Mouse (Mus musculus) kidney, adult 2 months (tissue): Measurements from ENCODE around the gene Astl. TPM values are rescaled to one million over a fixed set of nuclear protein-coding genes. Genes with fewer than 3 reads are reported as not detected.

Experiments used
- DNase-seq: peaks from one replicate; pipeline ENCODE4 v3.0.0; 2021
- H3K27ac ChIP-seq: fragments of 200-500 bp; 2 replicates; pipeline ENCODE4 v1.5.1; 2012; ENCODE audit warnings: low read depth, low read length, control low read depth, inconsistent platforms; ENCODE audit not compliant: insufficient read depth
- H3K27me3 ChIP-seq: fragments of 200-500 bp; replicated peaks from 2 replicates; pipeline ENCODE4 v1.6.1; 2012; ENCODE audit warnings: mild to moderate bottlenecking, moderate library complexity, low read length, inconsistent platforms; ENCODE audit not compliant: control insufficient read depth, insufficient read depth
- H3K36me3 ChIP-seq: fragments of 200-500 bp; 2 replicates; pipeline ENCODE4 v1.6.1; 2012; ENCODE audit warnings: mild to moderate bottlenecking, moderate library complexity, low read length, inconsistent platforms; ENCODE audit not compliant: control insufficient read depth, insufficient read depth
- H3K4me1 ChIP-seq: fragments of 200-500 bp; 2 replicates; pipeline ENCODE4 v1.6.1; 2011; ENCODE audit warnings: low read length; ENCODE audit not compliant: control insufficient read depth, insufficient read depth
- H3K4me3 ChIP-seq: fragments of 200-500 bp; 2 replicates; pipeline ENCODE4 v1.5.1; 2011; ENCODE audit warnings: mild to moderate bottlenecking, low read depth, low read length, control low read depth; ENCODE audit not compliant: insufficient read depth
- CTCF ChIP-seq: fragments of 200-500 bp; conservative IDR thresholded peaks from 2 replicates; pipeline ENCODE4 v1.5.1; 2011; ENCODE audit warnings: low read depth, mild to moderate bottlenecking, control low read depth, low read length, moderate library complexity, mixed read lengths; ENCODE audit not compliant: insufficient read depth, insufficient read length
- POLR2A ChIP-seq: fragments of 200-500 bp; IDR thresholded peaks from one replicate; pipeline ENCODE4 v1.6.1; 2011; ENCODE audit warnings: low read depth, low read length, control low read depth
- WGBS: fragments of 180-500 bp; shearing (Covaris S2); methylation state at CpG from one replicate; pipeline ENCODE4 v1.1.7; 2018; 5-methylcytosine and 5-hydroxymethylcytosine counted together
- polyA plus RNA-seq: library from polyadenylated mRNA; depleted of rRNA; stranded (reverse); fragments of >200 nt; gene quantifications from 2 replicates; pipeline ENCODE4 v1.2.3, GENCODE M21; 2012

Gene Astl
- polyA plus RNA-seq, 1 experiment: not detected

- TF ChIP-seq POLR2A (no peak), CTCF (0 out of 2 replicates have a peak, but pooled peaks have one; percentile 18)
- DNase-seq: no peak
- Histone ChIP-seq H3K27ac (no peak overlapping the region), H3K4me3 (no peak overlapping the region), H3K27me3 (no peaks in the 10 kb centered on the region), H3K36me3 (no peaks in the 10 kb centered on the region), H3K4me1 (no peaks in the 10 kb centered on the region)
Observed at GRCm38 (mm10) chr2:127306123-127306522, 32.3 kb upstream of the Astl start.

- Histone ChIP-seq H3K4me3 (no peak overlapping the region), H3K36me3 (no peaks in the 10 kb centered on the region), H3K4me1 (no peaks in the 10 kb centered on the region), H3K27ac (no peak overlapping the region), H3K27me3 (no peaks in the 10 kb centered on the region)
- no peak for DNase-seq
- 58% methylated on average over 3 of the region's 3 CpGs for WGBS
- TF ChIP-seq CTCF (no peak), POLR2A (no peak)
Observed at GRCm38 (mm10) chr2:127307179-127307578, 31.3 kb upstream of the Astl start.

GRCm38 (mm10) chr2:127308660-127309059 is 29.8 kb upstream of the Astl start:
- no peaks in the 10 kb centered on the region for H3K4me1 ChIP-seq
- no peaks in the 10 kb centered on the region for H3K36me3 ChIP-seq
- DNase-seq: peak; percentile 25
- H3K27me3 ChIP-seq: no peaks in the 10 kb centered on the region
- H3K4me3 ChIP-seq: no peak overlapping the region
- WGBS: 90% methylated on average over 2 of the region's 2 CpGs
- TF ChIP-seq POLR2A (no peak), CTCF (peak; percentile 49)
- no peak overlapping the region for H3K27ac ChIP-seq

DNA sequence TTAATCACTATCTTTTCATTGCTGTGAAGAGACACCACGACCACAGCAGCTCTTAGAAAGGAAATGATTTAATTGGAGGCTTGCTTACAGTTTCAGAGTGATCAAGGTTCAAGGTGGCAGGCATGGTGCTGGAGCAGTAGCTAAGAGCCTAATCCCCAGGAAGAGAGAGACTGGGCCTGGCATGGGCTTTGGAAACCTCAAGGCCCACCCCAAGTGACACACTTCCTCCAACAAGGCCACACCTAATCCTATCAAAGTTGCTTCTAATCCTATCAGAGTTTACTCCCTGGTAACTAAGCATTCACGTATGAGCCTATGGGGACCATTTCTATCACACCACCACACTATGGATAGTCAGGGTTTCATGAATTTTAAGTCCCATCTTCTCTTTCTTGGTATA is 28.2 kb upstream of the Astl start:
- Histone ChIP-seq H3K27me3 (no peaks in the 10 kb centered on the region), H3K27ac (no peak overlapping the region), H3K36me3 (no peaks in the 10 kb centered on the region), H3K4me3 (no peak overlapping the region), H3K4me1 (no peaks in the 10 kb centered on the region)
- no peak for DNase-seq
- TF ChIP-seq POLR2A (no peak), CTCF (no peak)
- WGBS: 45% methylated on average over 2 of the region's 2 CpGs

GRCm38 (mm10) chr2:127310685-127311084 is 27.8 kb upstream of the Astl start:
- Histone ChIP-seq H3K27ac (no peak overlapping the region), H3K4me1 (no peaks in the 10 kb centered on the region), H3K27me3 (no peaks in the 10 kb centered on the region), H3K36me3 (no peaks in the 10 kb centered on the region), H3K4me3 (no peak overlapping the region)
- DNase-seq: no peak
- no peak for TF ChIP-seq POLR2A
- no peak for TF ChIP-seq CTCF
- WGBS: 90% methylated on average over 7 of the region's 7 CpGs

GRCm38 (mm10) chr2:127311193-127311592 is 27.2 kb upstream of the Astl start:
- Histone ChIP-seq H3K27me3 (no peaks in the 10 kb centered on the region), H3K36me3 (no peaks in the 10 kb centered on the region), H3K4me1 (no peaks in the 10 kb centered on the region), H3K4me3 (no peak overlapping the region), H3K27ac (no peak overlapping the region)
- DNase-seq: no peak
- 89% methylated on average over 1 of the region's 1 CpGs for WGBS
- no peak for TF ChIP-seq CTCF
- TF ChIP-seq POLR2A: no peak

- Histone ChIP-seq H3K4me1 (no peaks in the 10 kb centered on the region), H3K27ac (no peak overlapping the region), H3K4me3 (no peak overlapping the region), H3K27me3 (no peaks in the 10 kb centered on the region), H3K36me3 (no peaks in the 10 kb centered on the region)
- no peak for TF ChIP-seq CTCF
- TF ChIP-seq POLR2A: no peak
- DNase-seq: no peak
- 96% methylated on average over 4 of the region's 4 CpGs for WGBS
Observed at GRCm38 (mm10) chr2:127312801-127313200, 25.6 kb upstream of the Astl start.

DNA sequence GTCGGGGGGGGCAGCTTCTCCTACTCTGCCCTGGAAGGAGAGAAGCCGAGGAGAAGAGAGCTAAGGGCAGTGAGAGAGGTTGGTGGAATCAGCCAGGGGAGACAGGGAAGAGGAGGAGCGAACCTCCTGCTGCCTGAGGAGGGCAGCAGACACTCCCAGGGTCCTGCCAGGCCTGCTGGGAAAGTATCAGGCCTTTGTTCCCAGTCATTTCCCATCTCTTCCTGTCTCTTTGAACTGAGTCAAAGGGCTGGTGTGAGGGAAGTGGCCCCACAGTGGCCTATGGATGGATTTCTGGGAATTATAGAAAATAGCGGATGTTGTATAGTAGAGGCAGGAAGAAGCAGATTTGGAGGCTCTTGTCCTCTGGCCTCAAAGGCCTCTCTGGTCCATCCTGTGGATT is 24.6 kb upstream of the Astl start:
- Histone ChIP-seq H3K4me1 (no peaks in the 10 kb centered on the region), H3K4me3 (no peak overlapping the region), H3K36me3 (no peaks in the 10 kb centered on the region), H3K27ac (no peak overlapping the region), H3K27me3 (no peaks in the 10 kb centered on the region)
- no peak for DNase-seq
- WGBS: 63% methylated on average over 4 of the region's 4 CpGs
- TF ChIP-seq CTCF: peak; percentile 22; the same call in 1 of the 2 replicates
- TF ChIP-seq POLR2A: no peak
